Mouse (Mus musculus): Measurements from ENCODE around the gene Nsg2.

- TF ChIP-seq CTCF (conservative IDR thresholded peaks at IDR 0.05; ENCODE audit: low read length) (no peak), NANOG (IDR thresholded peaks at IDR 0.05; ENCODE audit: borderline replicate concordance, low read length) (no peak)
These were observed 34.8 kb upstream of the Nsg2 start, which contains the start of gene 4930524B15Rik for GRCm38 (mm10) chr11:31965256-31966134.

All from E14TG2a.4 (cell line).